Mouse (Mus musculus) spleen, postnatal 4 days (tissue): Measurements from ENCODE around the gene Gls2.

Source experiments
- DNase-seq, 2 experiments: peaks; one replicate each; pipeline ENCODE4 v3.0.0; 2022; ENCODE audit warnings: low spot score in 2 of 2

Gene Gls2

GRCm38 (mm10) chr10:128231697-128232419 lies 37.6 kb downstream of the Gls2 start, which contains the start of gene Timeless:
TSS of gene Timeless (plus strand) at chr10:128232065.
- peak; percentile 88 to 97 for DNase-seq

GRCm38 (mm10) chr10:128232420-128232985 lies 38.2 kb downstream of the Gls2 start:
- peak; percentile 66 to 77 for DNase-seq

- no peak for DNase-seq
Observed at GRCm38 (mm10) chr10:128236321-128236720, 42.1 kb downstream of the Gls2 start.

GRCm38 (mm10) chr10:128237807-128238480 lies 43.7 kb downstream of the Gls2 start:
- DNase-seq = no peak

- DNase-seq = no peak
Observed at GRCm38 (mm10) chr10:128239140-128239539, 44.9 kb downstream of the Gls2 start.

GRCm38 (mm10) chr10:128240131-128240530 lies 45.9 kb downstream of the Gls2 start:
- DNase-seq = no peak

- no peak for DNase-seq
Observed at GRCm38 (mm10) chr10:128243252-128243651, 49.0 kb downstream of the Gls2 start.

- DNase-seq = no peak
Observed at GRCm38 (mm10) chr10:128244121-128244520, 49.9 kb downstream of the Gls2 start.

GRCm38 (mm10) chr10:128247020-128247732 lies 52.9 kb downstream of the Gls2 start:
- DNase-seq = no peak

- no peak for DNase-seq
Observed at GRCm38 (mm10) chr10:128250565-128250964, 56.3 kb downstream of the Gls2 start.

GRCm38 (mm10) chr10:128253677-128254255 lies 59.5 kb downstream of the Gls2 start, which contains the start of gene Apon:
TSS of gene Apon (plus strand) at chr10:128254096.
- DNase-seq = no peak

- DNase-seq = no peak
Observed at GRCm38 (mm10) chr10:128255925-128256324, 61.7 kb downstream of the Gls2 start.

GRCm38 (mm10) chr10:128256328-128256727 lies 62.1 kb downstream of the Gls2 start:
- no peak for DNase-seq

GRCm38 (mm10) chr10:128258953-128259352 lies 64.7 kb downstream of the Gls2 start:
- DNase-seq = no peak
